Mouse (Mus musculus): ENCODE results near the gene Lysmd1. TPM values are rescaled to one million over a fixed set of nuclear protein-coding genes. Genes with fewer than 3 reads are reported as not detected.

The Lysmd1 gene
- polyA plus RNA-seq, 1 experiment: 7.9 TPM

DNA sequence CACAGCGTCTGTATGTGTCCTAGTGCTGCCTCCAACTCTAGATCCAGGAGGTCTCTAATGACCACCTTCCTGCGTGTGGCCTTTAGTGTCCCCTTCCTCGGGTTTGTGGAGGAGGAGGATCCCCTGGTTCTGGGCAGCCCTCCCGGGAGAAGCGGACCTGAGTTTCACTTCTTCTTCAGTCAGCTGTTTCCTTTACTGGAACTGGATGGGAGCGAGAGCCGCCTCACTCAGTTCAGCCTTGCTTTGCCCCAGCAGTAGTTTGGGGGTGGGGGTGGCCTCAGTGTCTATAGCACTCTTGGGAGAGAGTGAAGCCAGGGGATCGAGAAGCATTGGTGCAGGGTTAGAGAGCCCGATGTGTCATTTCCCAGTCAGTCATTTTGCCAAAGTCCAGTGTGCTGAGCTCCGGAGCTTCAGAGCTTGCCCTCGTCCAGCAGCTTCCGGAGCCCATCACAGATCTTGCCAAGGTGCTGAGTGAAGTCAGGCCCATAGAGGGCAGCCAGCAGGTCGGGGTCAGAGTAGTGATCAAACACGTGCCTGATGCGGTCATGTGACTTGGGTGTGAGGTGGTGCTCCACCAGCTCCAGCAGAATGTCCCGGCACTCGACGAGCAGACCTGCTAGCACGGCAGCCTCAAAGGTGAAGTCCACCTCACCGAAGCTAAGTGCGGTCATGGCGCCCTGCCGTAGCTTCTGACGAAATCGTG, 5.8 kb downstream of the Lysmd1 start:
- Histone ChIP-seq H3K36me3 (ENCODE audit: control insufficient read depth, insufficient read depth, low read length) (no peaks in the 10 kb centered on the region; the same call in 1 of the 2 replicates), H3K27me3 (ENCODE audit: control insufficient read depth, insufficient read depth, low read length) (no peaks in the 10 kb centered on the region), H3K27ac (ENCODE audit: control insufficient read depth, insufficient read depth, low read depth, low read length) (0 out of 2 replicates have a peak overlapping the region, but pooled peaks have one; percentile 28), H3K4me3 (ENCODE audit: control insufficient read depth, low read depth, low read length) (peak overlapping the region; percentile 32), H3K4me1 (ENCODE audit: control insufficient read depth, insufficient read depth, low read length) (peaks cover 13% of the 10 kb centered on the region)
- TF ChIP-seq POLR2A (IDR thresholded peaks at IDR 0.05; ENCODE audit: control insufficient read depth, low read depth, low read length): no peak
- TF ChIP-seq CTCF (IDR thresholded peaks at IDR 0.05; ENCODE audit: control insufficient read depth, insufficient read depth, insufficient replicate concordance, low read depth, low read length): no peak

DNA sequence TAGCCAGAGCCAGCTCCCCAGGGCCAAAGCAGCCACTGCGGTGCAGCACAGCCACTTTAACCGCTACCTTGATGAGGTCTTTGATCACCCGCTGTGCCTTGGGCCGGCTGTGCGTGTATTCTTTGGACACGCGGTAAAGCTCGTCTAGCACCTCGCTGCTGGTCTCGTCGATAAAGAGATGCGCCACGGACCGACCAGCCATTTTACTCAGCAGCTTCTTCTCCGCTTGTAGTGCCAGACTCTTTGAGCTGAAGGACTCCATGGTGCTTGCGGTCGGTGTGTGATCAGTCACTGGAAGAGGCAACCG, 6.4 kb downstream of the Lysmd1 start:
- Histone ChIP-seq H3K4me1 (ENCODE audit: control insufficient read depth, insufficient read depth, low read length) (peaks cover 11% of the 10 kb centered on the region), H3K4me3 (ENCODE audit: control insufficient read depth, low read depth, low read length) (peak overlapping the region; percentile 32), H3K36me3 (ENCODE audit: control insufficient read depth, insufficient read depth, low read length) (no peaks in the 10 kb centered on the region; the same call in 1 of the 2 replicates), H3K27me3 (ENCODE audit: control insufficient read depth, insufficient read depth, low read length) (no peaks in the 10 kb centered on the region), H3K27ac (ENCODE audit: control insufficient read depth, insufficient read depth, low read depth, low read length) (no peak overlapping the region)
- TF ChIP-seq CTCF (IDR thresholded peaks at IDR 0.05; ENCODE audit: control insufficient read depth, insufficient read depth, insufficient replicate concordance, low read depth, low read length) (no peak), POLR2A (IDR thresholded peaks at IDR 0.05; ENCODE audit: control insufficient read depth, low read depth, low read length) (no peak)

DNA sequence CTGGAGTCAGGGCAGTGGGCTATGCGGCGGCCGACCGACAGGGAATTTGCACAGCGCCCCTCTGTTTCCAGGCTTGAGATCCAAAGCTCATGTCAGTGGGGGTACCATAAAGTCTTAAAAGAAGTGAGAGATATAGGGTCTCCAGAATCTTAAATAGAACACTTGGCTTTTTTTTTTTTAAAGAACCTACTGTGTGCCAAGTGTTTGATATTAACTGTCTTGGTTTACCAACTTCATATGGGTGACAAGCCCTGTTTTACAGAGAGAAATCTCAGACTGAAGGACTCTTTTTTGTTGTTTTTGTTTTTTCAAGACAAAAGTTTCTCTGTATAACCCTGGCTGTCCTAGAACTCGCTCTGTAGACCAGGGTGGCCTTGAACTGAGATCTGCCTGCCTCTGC, 6.9 kb downstream of the Lysmd1 start:
- TF ChIP-seq POLR2A (IDR thresholded peaks at IDR 0.05; ENCODE audit: control insufficient read depth, low read depth, low read length): no peak
- TF ChIP-seq CTCF (IDR thresholded peaks at IDR 0.05; ENCODE audit: control insufficient read depth, insufficient read depth, insufficient replicate concordance, low read depth, low read length): no peak
- peaks cover 11% of the 10 kb centered on the region for H3K4me1 ChIP-seq (ENCODE audit: control insufficient read depth, insufficient read depth, low read length)
- peak overlapping the region; percentile 32; the same call in 1 of the 2 replicates for H3K4me3 ChIP-seq (ENCODE audit: control insufficient read depth, low read depth, low read length)
- H3K27ac ChIP-seq (ENCODE audit: control insufficient read depth, insufficient read depth, low read depth, low read length): no peak overlapping the region
- no peaks in the 10 kb centered on the region for H3K27me3 ChIP-seq (ENCODE audit: control insufficient read depth, insufficient read depth, low read length)
- no peaks in the 10 kb centered on the region; the same call in 1 of the 2 replicates for H3K36me3 ChIP-seq (ENCODE audit: control insufficient read depth, insufficient read depth, low read length)

DNA sequence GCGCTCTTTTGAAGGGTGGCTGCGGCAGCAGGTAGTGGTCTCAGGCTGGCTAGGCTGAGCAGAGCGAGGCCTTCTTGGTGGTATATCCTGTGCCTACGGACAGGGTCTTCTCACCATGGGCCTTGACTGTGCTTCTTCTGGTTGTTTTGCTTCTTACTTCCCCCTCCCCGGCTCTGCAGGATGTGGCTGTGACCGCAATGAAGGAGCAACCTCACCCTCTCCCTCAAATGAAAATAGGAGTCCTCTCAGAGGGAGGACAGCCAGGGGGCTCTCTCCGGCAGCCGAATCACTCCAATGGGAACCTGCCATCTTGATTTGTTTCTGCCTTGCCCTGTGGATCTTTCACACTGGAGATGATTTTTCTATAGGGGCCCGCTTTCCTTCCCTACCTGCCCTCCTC, 7.6 kb downstream of the Lysmd1 start:
- no peak for TF ChIP-seq CTCF (IDR thresholded peaks at IDR 0.05; ENCODE audit: control insufficient read depth, insufficient read depth, insufficient replicate concordance, low read depth, low read length)
- TF ChIP-seq POLR2A (IDR thresholded peaks at IDR 0.05; ENCODE audit: control insufficient read depth, low read depth, low read length): no peak
- peaks cover 11% of the 10 kb centered on the region for H3K4me1 ChIP-seq (ENCODE audit: control insufficient read depth, insufficient read depth, low read length)
- H3K27ac ChIP-seq (ENCODE audit: control insufficient read depth, insufficient read depth, low read depth, low read length): no peak overlapping the region
- H3K36me3 ChIP-seq (ENCODE audit: control insufficient read depth, insufficient read depth, low read length): no peaks in the 10 kb centered on the region; the same call in 1 of the 2 replicates
- H3K4me3 ChIP-seq (ENCODE audit: control insufficient read depth, low read depth, low read length): no peak overlapping the region
- H3K27me3 ChIP-seq (ENCODE audit: control insufficient read depth, insufficient read depth, low read length): no peaks in the 10 kb centered on the region

DNA sequence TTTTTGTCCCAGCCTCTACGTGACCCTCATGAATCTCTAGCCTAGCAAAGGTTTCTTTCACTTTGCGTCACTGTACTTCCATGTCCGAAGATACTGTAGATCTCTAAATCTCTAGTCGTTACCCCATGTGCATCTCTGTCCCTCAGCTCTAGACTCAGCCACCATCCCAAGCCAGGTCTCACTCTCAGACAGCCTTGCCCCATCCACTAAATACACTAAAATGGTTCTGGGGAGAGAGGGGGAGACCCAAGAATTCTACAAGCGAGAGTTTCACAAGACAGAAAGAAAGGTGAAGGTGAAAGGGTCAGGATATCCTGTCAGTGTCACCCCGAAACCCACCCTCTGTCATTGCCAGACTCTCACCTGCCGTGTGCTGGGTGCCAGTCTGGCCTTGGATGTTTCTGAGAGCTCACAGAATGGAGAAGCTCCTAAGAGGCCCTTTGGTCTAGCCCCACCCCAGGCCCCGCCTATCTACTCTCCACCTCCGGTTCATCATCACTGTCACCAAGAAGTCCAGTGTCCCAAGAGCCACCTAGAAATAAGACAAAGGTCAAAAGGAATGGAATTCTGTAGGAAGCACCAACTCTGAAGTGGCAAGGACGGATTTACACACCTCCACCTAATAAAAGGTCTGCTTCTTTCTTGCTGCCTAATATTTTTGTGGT, 8.2 kb downstream of the Lysmd1 start, which contains the start of gene Tnfaip8l2:
TSS of gene Tnfaip8l2 (minus strand) at position 409 of the 665 bp plus-strand sequence.
- Histone ChIP-seq H3K36me3 (ENCODE audit: control insufficient read depth, insufficient read depth, low read length) (no peaks in the 10 kb centered on the region; the same call in 1 of the 2 replicates), H3K4me3 (ENCODE audit: control insufficient read depth, low read depth, low read length) (no peak within 1 kb of the TSS), H3K27ac (ENCODE audit: control insufficient read depth, insufficient read depth, low read depth, low read length) (no peak within 1 kb of the TSS), H3K4me1 (ENCODE audit: control insufficient read depth, insufficient read depth, low read length) (peaks cover 11% of the 10 kb centered on the region), H3K27me3 (ENCODE audit: control insufficient read depth, insufficient read depth, low read length) (no peaks in the 10 kb centered on the region)
- TF ChIP-seq CTCF (IDR thresholded peaks at IDR 0.05; ENCODE audit: control insufficient read depth, insufficient read depth, insufficient replicate concordance, low read depth, low read length): no peak
- no peak for TF ChIP-seq POLR2A (IDR thresholded peaks at IDR 0.05; ENCODE audit: control insufficient read depth, low read depth, low read length)

DNA sequence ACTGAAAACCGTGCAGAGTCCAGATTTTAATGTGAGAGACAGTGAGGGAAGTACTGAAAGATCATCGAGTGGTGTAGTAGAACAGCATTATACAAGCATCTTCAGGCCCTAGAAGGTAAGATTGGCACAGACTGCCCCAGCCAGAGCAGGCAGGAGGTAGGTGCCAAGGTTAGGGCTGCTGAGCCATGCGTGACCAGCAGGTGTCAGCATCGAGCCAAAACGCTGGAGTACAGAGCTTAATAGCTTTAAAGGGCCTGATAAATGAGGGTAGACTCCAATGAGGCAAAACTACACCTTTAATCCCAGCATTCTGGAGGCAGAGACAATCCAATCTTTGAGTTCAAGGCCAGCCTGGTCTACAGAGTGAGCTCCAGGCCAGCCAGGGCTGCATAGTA, 8.7 kb downstream of the Lysmd1 start:
- TF ChIP-seq POLR2A (IDR thresholded peaks at IDR 0.05; ENCODE audit: control insufficient read depth, low read depth, low read length) (no peak), CTCF (IDR thresholded peaks at IDR 0.05; ENCODE audit: control insufficient read depth, insufficient read depth, insufficient replicate concordance, low read depth, low read length) (peak; percentile 94; the same call in 1 of the 2 replicates)
- Histone ChIP-seq H3K36me3 (ENCODE audit: control insufficient read depth, insufficient read depth, low read length) (no peaks in the 10 kb centered on the region; the same call in 1 of the 2 replicates), H3K4me1 (ENCODE audit: control insufficient read depth, insufficient read depth, low read length) (peaks cover 11% of the 10 kb centered on the region), H3K27ac (ENCODE audit: control insufficient read depth, insufficient read depth, low read depth, low read length) (no peak overlapping the region), H3K4me3 (ENCODE audit: control insufficient read depth, low read depth, low read length) (no peak overlapping the region), H3K27me3 (ENCODE audit: control insufficient read depth, insufficient read depth, low read length) (no peaks in the 10 kb centered on the region)

DNA sequence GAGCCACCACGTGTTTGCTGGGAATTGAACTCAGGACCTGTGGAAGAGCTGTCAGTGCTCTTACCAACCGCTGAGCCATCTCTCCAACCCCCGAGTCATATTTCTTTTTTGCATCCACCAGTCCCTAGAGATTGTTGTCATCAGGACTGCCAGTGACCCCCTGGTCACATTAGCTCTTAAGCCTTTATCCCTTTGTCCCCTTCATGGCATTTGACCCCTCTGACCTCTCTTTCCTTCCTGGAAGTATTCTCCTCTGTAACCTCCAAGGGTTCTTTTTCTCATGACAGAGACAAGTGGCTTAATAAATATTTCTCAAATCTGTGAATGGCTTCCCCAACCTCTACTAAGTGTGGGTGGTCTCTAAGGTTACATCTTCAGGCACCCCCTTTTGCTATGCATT, 14.0 kb downstream of the Lysmd1 start:
- no peak for TF ChIP-seq POLR2A (IDR thresholded peaks at IDR 0.05; ENCODE audit: control insufficient read depth, low read depth, low read length)
- no peak for TF ChIP-seq CTCF (IDR thresholded peaks at IDR 0.05; ENCODE audit: control insufficient read depth, insufficient read depth, insufficient replicate concordance, low read depth, low read length)
- no peak overlapping the region for H3K27ac ChIP-seq (ENCODE audit: control insufficient read depth, insufficient read depth, low read depth, low read length)
- no peak overlapping the region for H3K4me3 ChIP-seq (ENCODE audit: control insufficient read depth, low read depth, low read length)
- no peaks in the 10 kb centered on the region for H3K27me3 ChIP-seq (ENCODE audit: control insufficient read depth, insufficient read depth, low read length)
- H3K4me1 ChIP-seq (ENCODE audit: control insufficient read depth, insufficient read depth, low read length): no peaks in the 10 kb centered on the region
- no peaks in the 10 kb centered on the region for H3K36me3 ChIP-seq (ENCODE audit: control insufficient read depth, insufficient read depth, low read length)

All from testis, adult 2 months (tissue).